Mouse (Mus musculus) right cerebral cortex, adult 2 months (tissue): Measurements from ENCODE around the gene Arhgef33.

Experiments used
- DNase-seq, 2 experiments: peaks; one replicate each; pipeline ENCODE4 v3.0.0; 2021 to 2022; ENCODE audit warnings: low spot score in 2 of 2

Gene Arhgef33

DNA sequence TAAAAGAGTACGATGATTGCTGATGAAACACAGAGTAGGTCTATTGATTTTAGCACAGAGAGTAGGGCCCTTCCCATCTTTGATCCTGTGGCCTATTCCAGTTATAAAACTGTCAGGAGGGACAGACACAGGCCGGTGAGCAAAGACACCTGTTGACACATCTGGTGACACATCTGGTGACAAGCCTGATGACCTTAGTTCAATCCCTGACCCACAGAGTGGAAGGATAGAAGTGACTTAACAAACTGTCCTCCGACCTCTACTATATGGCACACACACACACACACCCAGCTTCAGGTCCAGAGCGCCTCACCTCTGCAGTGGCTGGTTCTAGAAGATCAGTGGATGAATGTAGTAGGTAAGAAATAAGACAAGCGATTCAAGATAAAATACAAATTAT is 139.3 kb downstream of the Arhgef33 start:
- no peak for DNase-seq
